Mouse (Mus musculus): Measurements from ENCODE around the gene Slc16a12.
A peak's percentile ranks its signal among the peaks of the same experiment; 100 is the strongest.
"Not testable (repeated sequence)": the region's sequence is repeated elsewhere in the genome, so short reads cannot be mapped to it uniquely, and the experiment has no call there.

Gene Slc16a12

DNA sequence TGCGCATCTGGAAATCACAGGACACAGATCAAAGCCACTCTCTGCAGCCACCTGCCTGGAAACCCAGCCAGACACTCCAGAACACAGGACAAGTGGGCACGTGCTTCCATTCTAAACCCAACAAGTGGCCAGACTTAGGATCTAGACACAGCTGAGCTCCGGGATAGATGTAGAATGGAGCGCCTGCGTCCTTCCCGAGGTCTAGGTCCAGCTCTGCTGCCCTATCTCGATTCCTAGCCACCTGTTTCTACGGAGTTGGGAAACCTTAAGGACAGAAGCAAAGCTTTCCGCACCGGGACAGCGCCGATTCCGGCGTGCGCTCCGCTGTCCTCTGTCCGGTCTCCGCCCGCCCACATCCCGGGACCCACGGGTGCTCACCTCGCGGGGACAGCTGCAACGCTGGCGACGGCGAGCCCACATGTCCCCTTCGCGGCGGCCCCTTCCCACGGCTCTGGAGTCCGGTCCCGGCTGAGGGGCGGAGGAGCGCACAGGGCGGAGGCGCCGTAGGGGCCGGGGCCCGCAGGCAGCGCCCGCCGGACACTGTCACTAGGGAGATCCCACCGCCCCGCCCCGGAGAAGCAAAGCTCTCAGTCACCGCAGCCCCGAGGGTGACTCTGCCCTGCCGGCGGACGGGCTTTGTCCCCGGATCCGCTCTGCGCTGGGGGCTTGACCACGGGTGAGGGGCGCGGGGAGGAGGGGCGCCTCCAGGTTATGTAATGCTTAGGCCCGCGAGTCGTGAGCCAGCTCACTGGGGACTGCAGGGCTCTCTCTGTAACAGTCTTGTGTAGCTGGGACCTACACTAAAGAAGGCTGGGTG, at the start of gene Slc16a12:
Gene Slc16a12 (minus strand): TSS at position 602 of the 817 bp plus-strand sequence.
- DNase-seq (ENCODE audit: low spot score in 2 of 2) = peak in 1 of 2 experiments; percentile 3

DNA sequence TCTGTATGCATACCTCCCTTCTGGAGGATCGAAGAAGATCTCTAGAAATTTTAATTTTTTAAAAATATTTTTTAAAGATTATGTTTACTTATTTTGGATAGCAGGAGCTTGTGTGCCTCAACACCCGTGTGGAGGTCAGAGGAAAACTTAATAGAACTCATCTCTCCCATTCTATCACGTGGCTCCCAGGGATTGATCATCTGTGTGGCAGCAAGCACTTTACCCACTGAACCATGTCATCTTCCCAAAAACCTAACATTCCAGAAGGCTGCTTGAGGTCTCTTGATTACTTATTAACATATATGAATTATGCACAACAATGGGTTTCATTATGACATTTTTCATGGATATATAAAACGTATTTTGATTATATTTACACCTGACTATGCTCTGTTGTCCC, 49.3 kb upstream of the Slc16a12 start:
- DNase-seq (ENCODE audit: low spot score in 2 of 2) = no peak

DNA sequence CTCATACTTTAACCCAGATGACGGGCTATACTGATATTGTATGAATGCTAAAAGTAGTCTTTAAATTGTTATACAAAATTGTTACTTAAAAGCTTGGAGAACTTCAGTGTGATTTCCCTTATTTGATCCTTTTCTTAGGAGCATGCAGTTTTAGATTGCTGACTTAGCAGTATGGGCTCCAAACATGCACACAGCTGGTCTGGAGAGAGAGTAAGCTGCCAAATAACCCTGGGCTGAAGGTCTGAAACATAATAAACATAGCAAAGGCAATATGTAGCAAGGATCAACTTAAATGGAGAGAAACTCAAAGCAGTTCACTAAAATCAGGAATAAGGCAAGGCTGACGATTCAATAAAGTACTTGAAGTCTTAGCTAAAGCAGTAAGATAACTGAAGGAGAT, 35.4 kb upstream of the Slc16a12 start:
- DNase-seq (ENCODE audit: low spot score in 2 of 2) = no peak

DNA sequence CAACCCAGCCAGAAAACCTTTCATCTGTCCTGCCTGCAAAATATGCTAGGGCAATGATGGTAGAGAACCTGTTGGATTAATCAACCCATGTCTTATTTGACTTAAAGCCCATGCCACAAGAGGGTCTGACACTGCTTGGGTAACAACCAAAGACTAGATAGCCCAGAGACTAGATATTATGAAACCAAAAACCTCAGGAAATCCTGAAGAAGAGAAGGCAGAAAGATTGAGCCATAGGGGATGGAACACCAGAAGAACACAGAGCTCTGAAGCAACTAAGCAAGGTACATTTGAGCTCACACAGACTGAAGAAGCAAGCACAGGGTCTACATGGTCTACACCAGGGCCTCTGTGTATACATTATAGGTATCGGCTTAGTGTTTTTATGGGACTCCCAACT, 31.9 kb upstream of the Slc16a12 start:
- DNase-seq (ENCODE audit: low spot score in 2 of 2) = no peak

DNA sequence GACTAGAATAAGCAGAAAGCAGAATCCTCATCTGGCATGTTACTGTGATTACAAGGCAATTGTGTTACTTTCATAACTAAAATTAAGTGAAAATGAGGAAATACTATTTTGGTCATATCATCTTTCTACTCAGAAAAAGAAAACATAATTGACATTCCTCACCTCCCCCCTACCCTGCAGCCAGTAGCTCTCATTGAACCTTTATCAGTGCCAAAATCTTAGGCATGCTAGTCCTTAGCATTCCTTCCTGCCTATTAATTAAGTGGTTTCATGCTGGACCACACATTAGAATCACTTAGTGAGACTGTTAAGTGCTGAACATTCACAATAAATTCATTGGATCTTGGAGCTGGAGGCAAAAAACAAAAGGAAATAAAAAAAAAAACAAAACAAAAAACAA, 31.0 kb upstream of the Slc16a12 start:
- DNase-seq (ENCODE audit: low spot score in 2 of 2) = no peak

DNA sequence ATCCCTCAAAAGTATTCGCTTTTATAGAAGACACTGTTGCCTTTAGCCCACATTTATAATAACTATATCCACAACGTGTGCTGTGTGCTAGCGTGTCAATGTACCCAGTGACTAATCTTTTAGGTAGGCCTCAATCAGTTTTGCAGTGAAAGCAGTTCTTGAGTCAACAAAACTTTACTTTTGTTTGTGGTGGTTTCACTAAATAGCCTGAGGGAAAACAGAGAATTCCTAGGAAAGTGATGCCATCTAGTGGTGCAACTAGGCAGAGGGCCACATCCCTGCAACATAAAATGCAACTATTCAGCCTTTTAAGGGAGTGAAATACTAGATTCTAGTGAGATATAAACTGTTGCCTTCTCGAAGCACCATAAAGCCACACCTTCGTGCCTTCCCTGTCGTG, 25.7 kb upstream of the Slc16a12 start:
- DNase-seq (ENCODE audit: low spot score in 2 of 2) = peak; percentile 14 to 30

DNA sequence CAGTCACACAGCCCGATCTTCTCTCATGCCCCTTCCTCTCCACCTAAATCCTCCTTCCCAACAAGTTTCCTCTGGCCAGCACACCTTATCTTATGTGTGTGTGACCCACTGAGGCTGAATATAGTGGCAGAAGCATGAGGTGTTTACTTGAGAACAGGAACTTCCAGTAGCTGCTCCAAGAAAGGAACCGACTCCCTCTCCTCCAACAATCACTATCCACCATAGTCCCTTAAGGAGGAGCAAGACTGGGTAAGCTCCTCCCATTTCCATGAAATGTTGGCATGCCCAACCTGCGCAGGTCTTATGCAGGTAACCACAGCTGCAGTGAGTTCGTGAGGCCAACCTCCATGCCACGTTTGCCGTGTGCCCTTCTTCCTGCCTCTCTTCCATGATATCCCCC, 23.7 kb upstream of the Slc16a12 start:
- DNase-seq (ENCODE audit: low spot score in 2 of 2) = no peak

DNA sequence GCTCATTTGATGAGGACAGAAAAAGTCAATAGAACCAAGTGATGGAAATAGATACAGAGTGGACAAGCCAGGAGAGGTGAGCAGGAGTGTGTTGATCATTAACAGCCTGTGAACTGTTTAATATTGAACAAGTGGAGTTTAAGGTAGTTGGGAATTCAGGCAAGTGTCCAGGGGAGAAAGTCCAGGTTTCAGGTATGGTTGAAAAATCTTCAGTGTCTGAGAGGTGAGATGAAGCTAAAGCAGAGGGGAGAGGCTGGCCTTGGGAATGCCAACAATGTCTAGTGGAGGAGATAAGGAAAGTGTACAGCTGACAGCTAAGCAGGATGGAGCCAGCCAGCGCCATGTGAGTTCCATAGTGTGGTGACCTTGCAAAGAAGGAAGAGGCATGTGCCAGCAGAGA, 11.7 kb upstream of the Slc16a12 start:
- no peak for DNase-seq (ENCODE audit: low spot score in 2 of 2)

DNA sequence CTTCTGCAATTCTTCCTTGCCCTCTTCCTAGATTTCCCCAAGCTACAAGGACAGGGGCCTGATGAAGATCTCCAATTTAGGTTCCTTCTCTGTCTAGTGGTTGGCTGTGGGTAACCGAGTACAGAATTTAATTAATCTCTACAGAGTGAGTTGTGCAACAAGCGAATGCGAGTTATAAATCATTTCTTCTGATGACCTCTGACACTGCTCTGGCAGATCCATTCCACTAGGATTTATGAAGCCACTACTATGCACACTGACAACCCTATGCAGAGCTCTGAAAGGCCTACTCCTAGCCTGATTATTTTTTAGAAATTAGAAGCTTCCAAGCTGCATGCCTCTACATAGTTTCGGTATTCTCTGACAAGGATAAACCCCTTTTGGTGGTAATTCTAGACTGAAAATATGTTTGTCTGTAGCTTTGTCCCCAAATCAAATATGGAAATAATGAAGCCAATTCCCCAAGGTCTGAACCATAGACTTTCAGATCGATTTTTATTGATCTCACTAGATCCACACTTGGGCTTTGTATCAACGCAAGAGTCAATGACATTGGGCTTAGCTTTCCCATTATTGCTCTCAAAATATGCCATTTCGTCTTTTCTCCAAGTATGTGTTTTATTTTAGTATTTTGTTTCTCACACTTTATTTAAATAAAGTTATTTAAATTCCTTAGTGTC, 9.6 kb upstream of the Slc16a12 start:
- no peak for DNase-seq (ENCODE audit: low spot score in 2 of 2)

DNA sequence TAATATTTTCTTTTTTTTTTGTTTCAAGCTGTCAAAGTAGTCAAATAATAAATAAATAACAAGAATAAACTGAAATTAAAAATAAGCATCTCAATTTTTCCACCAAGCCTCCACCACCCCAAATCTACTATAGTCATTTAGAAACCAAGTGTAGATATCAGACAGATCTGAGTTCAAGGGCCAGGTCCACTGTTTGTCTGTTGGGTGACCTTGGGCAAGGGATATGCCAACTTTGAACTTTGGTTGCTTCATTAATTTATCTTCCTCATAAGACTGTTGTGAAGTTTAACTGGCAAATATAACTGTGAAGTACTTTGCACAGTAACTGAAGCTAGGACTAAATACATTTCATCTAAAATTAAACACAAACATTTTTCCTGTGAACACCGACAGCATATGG, 8.6 kb upstream of the Slc16a12 start:
- no peak for DNase-seq (ENCODE audit: low spot score in 2 of 2)

DNA sequence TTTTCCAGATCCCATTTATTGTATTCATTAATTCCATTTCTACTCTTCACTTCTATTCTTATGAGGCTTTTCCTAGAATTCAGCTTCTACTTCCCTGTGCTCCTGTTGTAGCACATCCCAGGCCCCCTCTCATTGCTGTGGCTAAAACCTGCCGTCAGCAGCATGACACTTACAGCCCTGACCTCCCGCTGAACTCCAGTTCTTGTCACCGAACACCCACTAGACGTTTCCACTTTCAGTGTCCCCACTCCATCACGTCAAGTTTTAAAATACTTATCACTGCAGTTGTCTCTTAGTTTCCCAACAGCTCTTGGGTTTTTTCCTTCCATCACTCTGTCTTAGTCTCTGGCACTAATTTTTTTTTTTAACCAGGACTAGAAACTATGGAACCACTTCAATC, 6.2 kb upstream of the Slc16a12 start:
- no peak for DNase-seq (ENCODE audit: low spot score in 2 of 2)

DNA sequence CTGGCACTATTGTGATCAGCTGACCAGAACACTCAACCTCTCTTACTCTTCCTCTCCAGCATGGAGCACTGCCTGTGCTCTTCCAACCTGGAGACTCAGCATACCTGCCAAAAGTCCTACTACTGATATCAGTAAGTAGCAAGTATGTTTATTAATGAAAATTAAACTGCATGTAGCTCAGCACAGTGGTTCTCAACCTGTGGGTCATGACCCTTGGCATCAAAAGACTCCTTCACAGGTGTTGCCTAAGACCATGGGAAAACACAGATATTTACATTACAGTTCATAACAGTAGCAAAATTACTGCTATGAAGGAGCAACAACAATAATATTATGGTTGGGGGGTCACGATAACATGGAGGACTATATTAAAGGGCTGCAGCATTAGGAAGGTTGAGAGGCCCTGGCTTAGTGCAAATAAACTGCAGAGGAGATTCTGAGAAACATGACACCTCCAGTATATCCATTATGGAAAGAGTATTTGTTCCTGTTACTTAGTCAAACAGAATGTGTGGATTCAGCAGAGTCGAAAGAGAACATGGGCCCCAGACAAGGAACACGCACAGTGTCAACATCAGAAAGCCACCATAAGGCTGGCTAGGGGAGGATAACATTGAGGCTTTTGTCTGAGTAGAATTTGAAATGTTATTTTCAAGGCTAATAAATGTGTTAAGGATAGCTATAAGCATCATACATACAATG, 5.5 kb upstream of the Slc16a12 start:
- no peak for DNase-seq (ENCODE audit: low spot score in 2 of 2)

DNA sequence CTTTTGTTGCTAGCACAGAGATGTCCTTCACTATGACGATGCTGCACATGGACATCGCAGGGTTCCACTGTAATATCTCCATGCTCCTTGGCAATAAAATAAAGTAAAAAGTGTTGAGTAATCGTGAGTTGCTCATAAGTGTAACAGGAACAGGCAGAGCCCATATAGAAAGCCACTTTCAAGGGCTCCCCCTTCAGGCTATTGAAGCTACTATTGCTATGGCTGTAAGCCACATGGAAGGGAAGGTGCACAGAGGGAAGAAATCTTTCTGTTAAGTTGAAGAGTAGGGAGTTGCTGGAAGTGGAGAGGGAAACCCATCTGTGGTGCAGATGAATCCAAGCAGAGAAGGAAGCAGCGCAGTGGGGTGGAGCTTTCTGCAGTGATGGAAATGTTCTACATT, 4.1 kb upstream of the Slc16a12 start:
- no peak for DNase-seq (ENCODE audit: low spot score in 2 of 2)

DNA sequence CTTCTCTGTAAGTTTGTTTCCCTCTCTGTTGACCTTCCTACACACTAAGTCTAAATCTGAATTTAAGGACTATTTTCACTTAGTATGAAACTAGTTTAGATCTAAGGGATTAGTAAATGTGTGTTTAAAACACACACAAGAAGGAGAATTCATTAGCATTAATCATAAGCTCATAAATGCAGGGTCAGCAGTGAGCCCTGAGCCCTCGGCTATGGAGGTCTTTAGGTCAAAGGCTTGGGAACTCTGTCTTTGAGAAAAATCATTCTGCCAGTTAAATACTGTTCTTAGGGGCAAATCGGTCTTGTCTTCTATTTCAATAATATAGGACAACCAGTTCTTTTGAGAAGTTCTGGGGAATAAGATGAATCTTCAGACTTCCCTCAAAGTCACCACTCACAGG, 1.9 kb upstream of the Slc16a12 start:
- no peak for DNase-seq (ENCODE audit: low spot score in 2 of 2)

DNA sequence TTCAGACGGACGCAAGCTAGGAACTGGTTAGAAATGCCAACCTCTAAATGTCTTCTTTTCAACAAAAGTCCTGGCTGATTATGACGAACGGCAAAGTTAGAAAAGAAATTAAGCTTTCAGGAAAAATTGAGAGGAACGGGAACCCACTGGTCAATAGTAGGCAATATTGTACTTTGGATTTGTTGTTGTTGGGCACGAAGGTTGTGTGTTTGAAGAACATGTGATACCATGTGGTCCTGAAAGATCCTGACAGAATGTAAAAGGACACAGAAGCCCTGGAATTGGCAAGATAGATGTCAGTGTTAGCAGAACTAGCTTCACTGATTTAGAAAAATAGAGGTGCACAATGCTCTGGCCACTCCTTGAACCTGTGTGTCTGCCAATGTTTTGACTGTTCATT, 880 bp upstream of the Slc16a12 start:
- DNase-seq (ENCODE audit: low spot score in 2 of 2) = not testable (repeated sequence)

DNA sequence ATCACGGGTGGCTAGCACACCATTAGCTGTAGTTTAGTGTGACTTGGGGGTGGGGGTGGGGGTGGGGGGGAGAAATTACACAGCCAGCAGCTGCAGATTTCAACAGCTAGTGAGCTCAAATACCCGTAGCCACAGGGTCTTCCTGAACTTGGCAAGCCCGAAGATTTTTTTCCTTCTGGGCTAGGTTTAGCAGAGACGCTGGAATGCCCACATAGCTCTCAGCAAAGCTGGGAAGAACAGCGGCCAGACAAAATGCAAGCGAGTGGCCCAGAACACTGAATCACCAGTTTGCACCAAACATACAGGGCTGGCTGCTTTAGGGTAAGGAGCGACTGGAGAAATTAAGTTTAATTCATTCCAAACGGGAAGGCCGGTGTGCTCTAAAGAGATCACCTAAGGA, 888 bp downstream of the Slc16a12 start:
- no peak for DNase-seq (ENCODE audit: low spot score in 2 of 2)

DNA sequence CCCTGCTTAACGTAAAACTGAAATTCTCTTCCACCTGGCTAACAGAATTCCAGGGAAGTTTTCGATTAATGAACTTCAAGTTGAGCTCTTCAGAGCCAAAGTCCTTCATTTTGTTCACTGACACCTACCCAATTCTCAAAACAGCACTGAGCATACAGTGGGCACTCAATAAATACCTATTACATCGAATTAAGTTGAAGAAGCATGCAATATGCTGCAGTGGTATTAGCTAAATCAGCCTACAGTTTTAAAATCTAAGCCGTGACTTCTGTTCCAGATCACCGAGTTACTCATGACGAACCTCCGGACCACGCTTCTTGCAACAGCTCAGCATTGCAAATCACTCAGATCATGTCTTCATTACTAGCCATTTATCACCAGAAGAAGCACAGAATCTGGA, 2.1 kb downstream of the Slc16a12 start:
- no peak for DNase-seq (ENCODE audit: low spot score in 2 of 2)

DNA sequence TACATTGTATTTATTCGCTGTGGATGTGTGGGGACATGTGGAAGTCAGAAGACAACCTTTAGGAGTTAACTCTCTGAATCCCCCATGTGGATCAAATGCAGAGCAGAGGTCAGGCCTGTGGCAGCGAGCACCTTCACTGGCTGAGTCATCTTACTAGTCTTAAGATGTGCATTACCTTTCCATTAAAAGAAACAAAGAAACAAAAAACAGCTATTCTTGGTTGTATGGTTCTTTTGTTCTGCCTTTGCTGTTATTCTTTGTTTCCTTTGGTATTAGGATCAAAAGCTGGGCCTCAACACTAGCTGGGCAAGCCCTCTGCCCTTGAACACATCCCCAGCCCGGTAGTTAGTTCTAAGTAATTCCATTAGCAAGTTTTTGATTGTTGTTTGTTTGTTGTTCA, 9.2 kb downstream of the Slc16a12 start:
- DNase-seq (ENCODE audit: low spot score in 2 of 2) = no peak

DNA sequence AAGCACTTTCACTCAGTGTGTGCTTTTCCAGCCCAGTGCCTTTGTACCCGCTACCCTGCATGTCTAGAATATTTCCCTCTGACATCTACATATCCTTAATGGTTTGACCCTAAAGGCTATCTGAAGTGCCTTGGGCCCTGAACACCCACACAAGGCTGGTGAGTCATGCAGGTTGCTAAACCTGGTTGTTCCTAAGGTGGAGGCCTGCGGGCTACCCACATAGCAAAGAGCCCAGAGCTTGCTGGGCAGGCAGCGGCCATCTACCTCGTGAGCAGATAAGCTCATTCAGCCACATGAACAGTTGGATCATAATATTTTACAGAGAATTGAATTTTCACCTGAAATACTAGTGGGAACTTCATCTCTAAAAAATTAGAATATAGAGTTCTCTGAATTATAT, 11.2 kb downstream of the Slc16a12 start:
- no peak for DNase-seq (ENCODE audit: low spot score in 2 of 2)

DNA sequence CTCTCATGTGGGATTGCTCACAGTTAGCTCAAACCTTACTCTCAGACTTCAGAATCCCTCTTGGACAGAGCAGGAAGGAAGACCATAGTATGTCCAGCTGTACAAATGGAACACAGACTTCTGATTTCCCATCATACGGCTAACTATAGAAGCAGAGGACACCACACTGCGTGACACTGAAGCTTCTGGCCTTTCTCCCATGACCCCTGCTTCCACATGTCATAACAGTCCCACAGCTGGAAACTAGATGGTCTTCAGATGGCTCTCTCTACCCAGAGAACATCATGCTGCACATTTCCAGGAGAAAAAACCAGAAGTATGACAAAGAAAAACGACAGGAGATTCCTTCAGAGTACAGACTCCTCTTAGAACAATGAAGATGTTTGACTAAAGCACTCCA, 14.1 kb downstream of the Slc16a12 start:
- DNase-seq (ENCODE audit: low spot score in 2 of 2) = no peak

DNA sequence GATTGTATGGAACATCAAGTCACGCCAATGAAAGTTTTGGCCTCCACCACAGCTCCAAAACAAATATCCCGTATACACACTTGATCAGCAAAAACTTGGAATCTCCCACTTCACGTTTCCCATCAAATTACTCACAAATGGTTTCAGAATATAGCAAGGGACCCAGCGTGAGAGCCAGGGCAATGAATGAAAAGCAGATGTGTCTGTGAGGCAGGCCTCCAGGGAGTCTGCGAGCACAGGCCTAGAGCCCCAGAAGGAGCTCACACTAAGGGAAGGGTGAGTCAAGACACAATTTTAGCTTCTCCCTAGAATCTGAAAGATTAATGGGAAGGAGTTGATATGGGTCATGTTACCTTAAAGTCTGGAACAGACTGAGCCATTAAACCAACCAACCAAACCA, 15.7 kb downstream of the Slc16a12 start:
- no peak for DNase-seq (ENCODE audit: low spot score in 2 of 2)

DNA sequence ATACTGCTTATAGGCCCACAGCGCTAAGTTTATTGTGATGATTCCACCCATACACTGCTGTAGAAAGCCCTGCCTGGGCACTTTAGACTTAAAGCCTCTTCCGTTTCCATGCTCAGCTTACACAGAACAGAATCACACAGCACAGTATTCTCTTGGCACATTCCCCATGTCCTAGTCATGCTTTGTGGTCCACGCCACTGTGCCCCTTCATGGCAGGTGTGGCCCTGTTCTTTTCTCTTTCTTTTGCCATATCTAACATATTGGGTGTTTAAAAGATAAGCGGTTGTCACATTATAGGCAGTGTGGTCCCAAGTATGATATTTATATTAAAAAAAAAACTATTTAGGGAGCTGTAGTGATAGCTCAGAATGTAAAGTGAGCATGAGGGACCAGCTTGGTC, 16.5 kb downstream of the Slc16a12 start:
- no peak for DNase-seq (ENCODE audit: low spot score in 2 of 2)

DNA sequence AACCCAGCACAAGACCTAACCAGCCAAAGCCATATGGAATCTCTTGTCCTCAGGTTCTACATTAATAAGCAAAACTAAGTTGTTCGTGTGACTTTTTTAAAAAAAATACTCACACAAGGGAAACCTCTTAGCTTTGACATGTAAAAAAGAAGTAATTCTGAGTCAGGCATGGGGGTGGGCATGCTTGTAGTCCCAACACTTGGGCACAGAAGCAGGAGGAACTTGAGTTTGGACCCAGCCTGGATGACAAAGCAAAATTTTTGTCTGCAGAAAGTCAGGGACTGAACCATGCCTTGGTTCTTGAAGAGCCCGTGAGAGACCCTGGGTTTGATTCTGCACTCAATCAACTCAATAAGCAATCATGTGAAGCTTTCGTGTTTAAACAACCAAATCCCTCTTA, 17.6 kb downstream of the Slc16a12 start:
- DNase-seq (ENCODE audit: low spot score in 2 of 2) = no peak
